Mouse (Mus musculus) liver, embryonic 11.5 days (tissue): ENCODE data around the gene Ccdc106. TPM values are rescaled to one million over a fixed set of nuclear protein-coding genes. Genes with fewer than 3 reads are reported as not detected.

Source experiments
- ATAC-seq: fragments of 200-750 bp; cut with Nextera tagmentation; replicated peaks from 2 replicates; pipeline ENCODE4 v1.8.0; 2017; ENCODE audit warnings: moderate number of reproducible peaks, mild to moderate bottlenecking, moderate TSS enrichment, moderate library complexity; ENCODE audit not compliant: low FRiP score
- DNase-seq: peaks from one replicate; pipeline ENCODE4 v3.0.0-alpha.2; 2017; ENCODE audit warnings: low spot score
- H3K27ac ChIP-seq: fragments of 300-500 bp; sonication (generic); 2 replicates; pipeline ENCODE4 v1.5.1; 2014; ENCODE audit warnings: mild to moderate bottlenecking, low read depth, low read length, control low read depth
- H3K27me3 ChIP-seq: fragments of 300-500 bp; sonication (generic); replicated peaks from 2 replicates; pipeline ENCODE4 v1.6.1; 2014; ENCODE audit warnings: low read length, mixed read lengths; ENCODE audit not compliant: control insufficient read depth, insufficient read depth
- H3K36me3 ChIP-seq: fragments of 300-500 bp; sonication (generic); 2 replicates; pipeline ENCODE4 v1.6.1; 2014; ENCODE audit warnings: mild to moderate bottlenecking, low read length, moderate library complexity, mixed read lengths; ENCODE audit not compliant: control insufficient read depth, insufficient read depth
- H3K4me1 ChIP-seq: fragments of 300-500 bp; sonication (generic); replicated peaks from 2 replicates; pipeline ENCODE4 v1.6.1; 2014; ENCODE audit warnings: low read length, mixed read lengths; ENCODE audit not compliant: control insufficient read depth, insufficient read depth
- H3K4me2 ChIP-seq: fragments of 300-500 bp; sonication (generic); 2 replicates; pipeline ENCODE4 v1.6.1; 2014; ENCODE audit warnings: mild to moderate bottlenecking, control low read depth, moderate library complexity
- H3K4me3 ChIP-seq: fragments of 300-500 bp; sonication (generic); 2 replicates; pipeline ENCODE4 v1.5.1; 2014; ENCODE audit warnings: low read depth, low read length, control low read depth
- H3K9ac ChIP-seq: fragments of 300-500 bp; sonication (generic); 2 replicates; pipeline ENCODE4 v1.6.1; 2014; ENCODE audit warnings: low read depth, low read length, control low read depth
- H3K9me3 ChIP-seq: fragments of 300-500 bp; sonication (generic); 2 replicates; pipeline ENCODE4 v1.6.1; 2016; ENCODE audit warnings: low read length, inconsistent platforms, mixed read lengths; ENCODE audit not compliant: control insufficient read depth
- WGBS: fragments of 180-500 bp; shearing (Covaris S2); extraction: QIAGEN DNeasy Blood & Tissue Kit; methylation state at CpG from one replicate; pipeline ENCODE4 v1.1.7; 2014; 5-methylcytosine and 5-hydroxymethylcytosine counted together
- polyA plus RNA-seq: library from polyadenylated mRNA; unstranded; fragments of >200 nt; fragmentation: Nextera tagmentation; extraction: Ambion mirVana; gene quantifications from 2 replicates; pipeline ENCODE4 v1.2.1, GENCODE M21; 2014

Ccdc106 gene
- polyA plus RNA-seq, 1 experiment from 2014 or later: 5.2 TPM

DNA sequence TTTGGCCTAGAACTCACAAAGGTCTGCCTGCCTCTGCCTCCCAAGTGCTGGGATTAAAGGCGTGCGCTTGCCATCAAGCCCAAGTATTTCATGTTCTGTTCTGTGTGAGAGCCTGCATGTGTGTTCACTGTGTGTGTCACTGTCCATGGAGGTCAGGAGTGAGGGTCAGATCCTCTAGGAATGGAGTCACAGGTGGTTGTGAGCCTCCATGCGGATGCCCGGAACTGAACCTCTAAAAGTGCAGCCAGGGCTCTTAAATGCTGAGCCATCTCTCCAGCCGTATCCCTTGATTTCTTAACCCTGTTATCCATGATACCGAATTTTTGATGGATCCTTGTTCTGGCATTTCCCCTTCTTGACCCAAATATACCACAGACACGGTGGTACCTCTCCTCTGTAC is 16.7 kb downstream of the Ccdc106 start:
- Histone ChIP-seq H3K9ac (no peak overlapping the region), H3K4me1 (peaks cover 6% of the 10 kb centered on the region), H3K9me3 (no peaks in the 10 kb centered on the region; the same call in 1 of the 2 replicates), H3K27me3 (no peaks in the 10 kb centered on the region), H3K4me3 (no peak overlapping the region), H3K4me2 (no peak overlapping the region), H3K36me3 (peaks cover 28% of the 10 kb centered on the region), H3K27ac (no peak overlapping the region)
- 90% methylated on average over 7 of the region's 7 CpGs for WGBS
- DNase-seq (no peak), ATAC-seq (no peak)

GRCm38 (mm10) chr7:5037467-5037866 is 17.1 kb downstream of the Ccdc106 start:
- no peak for DNase-seq
- no peaks in the 10 kb centered on the region for H3K27me3 ChIP-seq
- 80% methylated on average over 8 of the region's 8 CpGs for WGBS

GRCm38 (mm10) chr7:5038109-5038732 is 17.9 kb downstream of the Ccdc106 start, which contains the start of gene Zfp784:
Gene Zfp784, minus strand, starts transcription at chr7:5038446.
- no peaks in the 10 kb centered on the region for H3K9me3 ChIP-seq
- H3K4me3 ChIP-seq: peak within 1 kb of the TSS; percentile 75
- WGBS: under 1% methylated on average over 48 of the region's 48 CpGs
- no peaks in the 10 kb centered on the region for H3K27me3 ChIP-seq
- peaks cover 17% of the 10 kb centered on the region; the same call in 1 of the 2 replicates for H3K36me3 ChIP-seq
- H3K4me2 ChIP-seq: peak within 1 kb of the TSS; percentile 66
- H3K4me1 ChIP-seq: peaks cover 6% of the 10 kb centered on the region
- ATAC-seq (peak; percentile 98), DNase-seq (peak; percentile 96)
- H3K9ac ChIP-seq: peak within 1 kb of the TSS; percentile 84
- H3K27ac ChIP-seq: peak within 1 kb of the TSS; percentile 94

More at GRCm38 (mm10) chr7:5037467-5037866, 17.1 kb downstream of the Ccdc106 start:
- H3K36me3 ChIP-seq: peaks cover 24% of the 10 kb centered on the region
- H3K27ac ChIP-seq: peak overlapping the region; percentile 94; the same call in 1 of the 2 replicates
- H3K9ac ChIP-seq: no peak overlapping the region
- no peak for ATAC-seq
- peaks cover 6% of the 10 kb centered on the region for H3K4me1 ChIP-seq
- H3K4me2 ChIP-seq: peak overlapping the region; percentile 66
- peak overlapping the region; percentile 75 for H3K4me3 ChIP-seq
- H3K9me3 ChIP-seq: no peaks in the 10 kb centered on the region

GRCm38 (mm10) chr7:5038940-5039339 is 18.6 kb downstream of the Ccdc106 start:
- peak overlapping the region; percentile 48; the same call in 1 of the 2 replicates for H3K27ac ChIP-seq

DNA sequence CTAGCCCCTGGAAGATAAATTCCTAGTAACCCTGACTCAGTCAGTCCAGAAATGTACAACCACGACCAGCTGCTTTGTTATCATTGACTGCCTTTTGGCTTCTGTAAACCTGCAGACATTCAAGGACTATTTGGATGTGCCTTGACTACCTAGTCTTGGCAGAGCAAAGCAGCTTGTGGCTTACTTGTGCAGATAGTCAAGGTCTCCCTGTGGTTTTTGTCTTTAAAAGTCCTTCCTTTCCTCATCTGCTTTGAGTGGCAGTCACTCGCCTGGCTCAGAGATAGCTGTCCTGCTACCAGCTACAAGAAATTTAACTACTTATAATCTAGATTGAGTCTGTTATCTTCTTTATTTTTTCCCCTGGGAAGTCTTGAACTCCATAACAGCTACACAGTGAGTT is 24.6 kb downstream of the Ccdc106 start:
- no peak overlapping the region for H3K9ac ChIP-seq
- no peaks in the 10 kb centered on the region for H3K9me3 ChIP-seq
- H3K27ac ChIP-seq: no peak overlapping the region
- no peaks in the 10 kb centered on the region for H3K4me1 ChIP-seq
- no peaks in the 10 kb centered on the region for H3K36me3 ChIP-seq
- H3K4me3 ChIP-seq: no peak overlapping the region
- H3K27me3 ChIP-seq: no peaks in the 10 kb centered on the region
- 49% methylated on average over 2 of the region's 2 CpGs for WGBS
- no peak overlapping the region for H3K4me2 ChIP-seq
- DNase-seq: no peak
- no peak for ATAC-seq

More at GRCm38 (mm10) chr7:5038940-5039339, 18.6 kb downstream of the Ccdc106 start:
- H3K9ac ChIP-seq: peak overlapping the region; percentile 84
- no peaks in the 10 kb centered on the region for H3K9me3 ChIP-seq
- peak overlapping the region; percentile 66 for H3K4me2 ChIP-seq
- H3K4me3 ChIP-seq: peak overlapping the region; percentile 75
- H3K27me3 ChIP-seq: no peaks in the 10 kb centered on the region
- no peak for DNase-seq
- H3K4me1 ChIP-seq: peaks cover 6% of the 10 kb centered on the region
- 30% methylated on average over 5 of the region's 5 CpGs for WGBS
- peaks cover 10% of the 10 kb centered on the region; the same call in 1 of the 2 replicates for H3K36me3 ChIP-seq
- ATAC-seq: no peak

GRCm38 (mm10) chr7:5046112-5046511 is 25.8 kb downstream of the Ccdc106 start:
- 0 out of 2 replicates have a peak, but pooled peaks cover 3% of the 10 kb centered on the region for H3K4me1 ChIP-seq
- no peak overlapping the region for H3K4me3 ChIP-seq
- 66% methylated on average over 2 of the region's 2 CpGs for WGBS
- no peak overlapping the region for H3K27ac ChIP-seq
- no peak for DNase-seq
- H3K9me3 ChIP-seq: no peaks in the 10 kb centered on the region
- no peak overlapping the region for H3K9ac ChIP-seq
- H3K36me3 ChIP-seq: no peaks in the 10 kb centered on the region
- ATAC-seq: no peak
- peaks cover 11% of the 10 kb centered on the region for H3K27me3 ChIP-seq
- no peak overlapping the region for H3K4me2 ChIP-seq

- no peaks in the 10 kb centered on the region for H3K36me3 ChIP-seq
- no peak overlapping the region for H3K27ac ChIP-seq
- H3K9me3 ChIP-seq: no peaks in the 10 kb centered on the region
- H3K4me2 ChIP-seq: no peak overlapping the region
- H3K4me3 ChIP-seq: no peak overlapping the region
- WGBS: 16% methylated on average over 2 of the region's 2 CpGs
- peaks cover 23% of the 10 kb centered on the region for H3K27me3 ChIP-seq
- H3K4me1 ChIP-seq: peaks cover 3% of the 10 kb centered on the region; the same call in 1 of the 2 replicates
- no peak for ATAC-seq
- no peak for DNase-seq
- no peak overlapping the region for H3K9ac ChIP-seq
These were observed 27.0 kb downstream of the Ccdc106 start for GRCm38 (mm10) chr7:5047313-5047712.

GRCm38 (mm10) chr7:5051193-5052192 is 31.1 kb downstream of the Ccdc106 start, which contains the start of gene Zfp580:
Gene Zfp580, plus strand, starts transcription at chr7:5051538.
- Histone ChIP-seq H3K9ac (peak within 1 kb of the TSS; percentile 76), H3K27me3 (peaks cover 64% of the 10 kb centered on the region), H3K36me3 (no peaks in the 10 kb centered on the region), H3K27ac (no peak within 1 kb of the TSS), H3K4me2 (peak within 1 kb of the TSS; percentile 92), H3K9me3 (no peaks in the 10 kb centered on the region), H3K4me3 (peak within 1 kb of the TSS; percentile 73), H3K4me1 (peaks cover 8% of the 10 kb centered on the region)
- DNase-seq: peak; percentile 81
- ATAC-seq: peak; percentile 71
- WGBS: 2% methylated on average over 65 of the region's 65 CpGs
